Mouse (Mus musculus): Measurements from ENCODE around the gene E430018J23Rik.
"Not testable (repeated sequence)": the region's sequence is repeated elsewhere in the genome, so short reads cannot be mapped to it uniquely, and the experiment has no call there.

The E430018J23Rik gene

GRCm38 (mm10) chr7:127393157-127393943, at the start of gene E430018J23Rik:
TSS of gene E430018J23Rik (minus strand) at chr7:127393629.
- DNase-seq = peak; percentile 97

GRCm38 (mm10) chr7:127437724-127438123, 44.3 kb upstream of the E430018J23Rik start:
- DNase-seq = no peak

GRCm38 (mm10) chr7:127435206-127435605, 41.8 kb upstream of the E430018J23Rik start:
- DNase-seq = no peak

GRCm38 (mm10) chr7:127426354-127426753, 32.9 kb upstream of the E430018J23Rik start:
- DNase-seq = no peak

GRCm38 (mm10) chr7:127425911-127426310, 32.5 kb upstream of the E430018J23Rik start:
- DNase-seq = no peak

GRCm38 (mm10) chr7:127425291-127425690, 31.9 kb upstream of the E430018J23Rik start:
- DNase-seq = no peak

GRCm38 (mm10) chr7:127422247-127422646, 28.8 kb upstream of the E430018J23Rik start:
- no peak for DNase-seq

- peak; percentile 96 for DNase-seq
Measured at GRCm38 (mm10) chr7:127421388-127422191, 28.2 kb upstream of the E430018J23Rik start, which contains the start of gene Zfp688. TSS of gene Zfp688 (minus strand) at chr7:127422068.

- no peak for DNase-seq
Measured at GRCm38 (mm10) chr7:127411418-127411817, 18.0 kb upstream of the E430018J23Rik start.

- DNase-seq = peak; percentile 93
Measured at GRCm38 (mm10) chr7:127406002-127406987, 12.9 kb upstream of the E430018J23Rik start, which contains the start of gene Zfp764. TSS of gene Zfp764 (minus strand) at chr7:127406822.

- not testable (repeated sequence) for DNase-seq
Measured at GRCm38 (mm10) chr7:127404101-127404500, 10.7 kb upstream of the E430018J23Rik start.

- no peak for DNase-seq
Measured at GRCm38 (mm10) chr7:127402980-127403379, 9.6 kb upstream of the E430018J23Rik start.

GRCm38 (mm10) chr7:127400355-127400754, 6.9 kb upstream of the E430018J23Rik start:
- no peak for DNase-seq

GRCm38 (mm10) chr7:127393944-127394333, 510 bp upstream of the E430018J23Rik start:
- DNase-seq = no peak

GRCm38 (mm10) chr7:127392251-127392824, 1.1 kb downstream of the E430018J23Rik start:
- DNase-seq = no peak

- DNase-seq = no peak
Measured at GRCm38 (mm10) chr7:127391538-127391937, 1.9 kb downstream of the E430018J23Rik start.

- DNase-seq = no peak
Measured at GRCm38 (mm10) chr7:127390306-127390705, 3.1 kb downstream of the E430018J23Rik start.

GRCm38 (mm10) chr7:127388201-127388600, 5.2 kb downstream of the E430018J23Rik start:
- DNase-seq = not testable (repeated sequence)

GRCm38 (mm10) chr7:127386641-127387392, 6.6 kb downstream of the E430018J23Rik start, which contains the start of gene 9130019O22Rik:
TSS of gene 9130019O22Rik (minus strand) at chr7:127387166.
- peak; percentile 91 for DNase-seq

- DNase-seq = not testable (repeated sequence)
Measured at GRCm38 (mm10) chr7:127385560-127385959, 7.9 kb downstream of the E430018J23Rik start.

- no peak for DNase-seq
Measured at GRCm38 (mm10) chr7:127378310-127378921, 15.0 kb downstream of the E430018J23Rik start.

All from embryo, embryonic 11 days (tissue).